Mouse (Mus musculus) brown adipose tissue, adult 24 weeks (tissue): ENCODE measurements around the gene Rfx1. TPM values are rescaled to one million over a fixed set of nuclear protein-coding genes. Genes with fewer than 3 reads are reported as not detected.

Source experiments
- H3K27ac ChIP-seq: fragments of 200-500 bp; replicated peaks from 2 replicates; pipeline ENCODE4 v1.5.1; 2012; ENCODE audit warnings: low read depth, mild to moderate bottlenecking, low read length
- H3K4me1 ChIP-seq: fragments of 200-500 bp; 2 replicates; pipeline ENCODE4 v1.6.1; 2012; ENCODE audit warnings: low read length, mixed read lengths; ENCODE audit not compliant: control insufficient read depth, insufficient read depth, insufficient read length
- H3K4me3 ChIP-seq: fragments of 200-500 bp; 2 replicates; pipeline ENCODE4 v1.5.1; 2012; ENCODE audit warnings: low read depth, mild to moderate bottlenecking, low read length, moderate library complexity; ENCODE audit not compliant: insufficient read depth
- polyA plus RNA-seq: library from polyadenylated mRNA; stranded (reverse); fragments of >200 nt; gene quantifications from 2 replicates; pipeline ENCODE4 v1.2.4, GENCODE M21; 2012; ENCODE audit not compliant: missing spikeins, insufficient read depth, insufficient read length

Rfx1 gene
- polyA plus RNA-seq = 2.7 and 3.1 TPM in 2 replicates

DNA sequence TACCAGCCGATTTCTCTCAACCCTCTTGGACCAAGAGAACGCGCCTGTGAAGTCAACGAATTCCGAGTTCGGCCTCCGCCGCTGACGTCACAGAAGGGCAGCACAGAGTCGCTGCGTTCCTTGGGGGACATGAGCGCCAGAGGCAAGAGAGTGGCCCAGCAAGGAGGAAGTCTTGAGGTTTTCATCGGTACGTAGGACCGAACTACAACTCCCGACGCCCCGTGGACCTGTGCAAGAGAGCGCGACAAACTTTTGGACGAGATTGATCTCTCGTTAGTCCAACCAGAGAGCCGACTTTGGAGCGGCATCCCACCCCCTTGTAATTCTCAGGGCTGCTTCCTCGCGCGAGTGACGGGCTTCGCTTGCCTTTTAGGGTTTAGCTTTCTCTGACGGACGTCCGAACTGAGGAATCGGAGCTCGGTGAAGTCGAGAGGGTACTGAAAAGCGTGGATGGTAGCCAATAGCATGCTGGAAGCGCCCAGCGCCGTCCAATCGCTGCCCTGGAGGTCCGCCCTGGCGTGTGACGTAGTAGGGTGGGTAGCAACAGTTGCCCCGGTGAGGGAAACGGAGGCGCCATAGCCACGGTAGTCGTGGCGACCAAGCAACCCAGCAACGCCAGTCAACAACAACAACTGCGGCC, at the start of gene Rfx1:
Gene Rfx1 (plus strand): TSS at position 544 of the 640 bp plus-strand sequence.
- Histone ChIP-seq H3K4me1 (peaks cover 20% of the 10 kb centered on the region), H3K4me3 (peak within 1 kb of the TSS; percentile 59), H3K27ac (peak within 1 kb of the TSS; percentile 80)

DNA sequence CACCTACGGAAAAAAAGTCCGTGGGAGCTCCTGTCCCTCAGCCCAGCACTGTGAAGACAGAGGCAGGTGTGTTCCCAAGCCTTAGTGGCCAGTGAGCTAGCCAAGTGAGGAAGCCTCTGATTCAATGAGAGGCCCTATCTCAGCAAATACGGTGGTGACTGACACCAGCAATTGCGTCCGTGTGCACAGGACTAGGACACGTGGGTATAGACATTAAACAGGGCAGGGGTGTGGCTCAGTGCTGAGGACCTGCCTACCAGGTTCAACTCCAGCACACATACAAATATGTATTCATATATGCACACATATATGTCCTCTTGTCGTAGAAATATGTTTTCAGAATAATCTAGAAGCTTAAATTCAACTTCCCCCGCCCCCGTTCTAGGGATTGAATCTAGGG, 46.9 kb upstream of the Rfx1 start:
- Histone ChIP-seq H3K4me1 (peaks cover 4% of the 10 kb centered on the region; the same call in 1 of the 2 replicates), H3K4me3 (no peak overlapping the region), H3K27ac (no peak overlapping the region)

DNA sequence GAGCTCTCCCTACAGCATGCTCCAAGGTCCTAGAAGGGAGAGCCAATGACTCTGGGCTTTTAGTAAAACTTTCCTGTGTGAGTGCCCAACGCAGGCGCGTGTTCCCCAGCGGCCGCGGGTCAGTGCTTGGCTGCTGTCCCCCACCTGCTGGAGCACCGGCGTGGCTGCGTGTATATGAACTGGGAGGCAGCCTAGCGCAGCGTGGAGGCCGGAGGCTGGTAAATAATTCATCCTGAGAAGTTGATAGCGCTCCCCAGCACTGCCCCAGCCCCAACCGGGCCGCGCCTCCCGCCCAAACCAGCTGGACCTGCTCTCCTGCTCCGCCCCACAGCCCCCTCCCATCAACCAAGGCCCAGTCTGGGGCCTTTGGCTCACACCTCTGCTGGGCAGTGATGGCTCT, 45.5 kb upstream of the Rfx1 start, which contains the start of gene Palm3:
Gene Palm3 (plus strand): TSS at position 376 of the 400 bp plus-strand sequence.
- Histone ChIP-seq H3K4me3 (no peak within 1 kb of the TSS), H3K27ac (no peak within 1 kb of the TSS), H3K4me1 (peaks cover 4% of the 10 kb centered on the region; the same call in 1 of the 2 replicates)

DNA sequence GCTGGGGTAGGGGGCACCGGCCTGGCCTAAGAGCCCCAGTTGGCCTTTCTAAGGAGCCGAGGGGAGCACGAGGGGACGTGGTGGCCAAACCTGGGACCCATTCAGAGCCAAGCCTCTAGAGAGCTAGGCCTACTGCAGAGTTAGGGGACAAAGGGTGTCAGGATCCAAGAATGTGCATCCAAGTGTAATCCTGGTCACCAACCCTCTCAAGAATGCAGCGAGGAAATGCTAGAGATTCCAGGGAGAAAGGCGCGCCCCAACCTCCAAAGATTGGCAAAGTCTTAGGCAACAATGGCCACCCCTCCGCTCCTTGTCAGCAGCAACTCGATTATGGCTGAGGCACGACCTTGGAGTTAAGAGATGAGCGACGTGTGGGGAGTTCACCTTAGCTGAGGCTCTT, 45.1 kb upstream of the Rfx1 start:
- Histone ChIP-seq H3K4me1 (peaks cover 4% of the 10 kb centered on the region; the same call in 1 of the 2 replicates), H3K4me3 (no peak overlapping the region), H3K27ac (no peak overlapping the region)

DNA sequence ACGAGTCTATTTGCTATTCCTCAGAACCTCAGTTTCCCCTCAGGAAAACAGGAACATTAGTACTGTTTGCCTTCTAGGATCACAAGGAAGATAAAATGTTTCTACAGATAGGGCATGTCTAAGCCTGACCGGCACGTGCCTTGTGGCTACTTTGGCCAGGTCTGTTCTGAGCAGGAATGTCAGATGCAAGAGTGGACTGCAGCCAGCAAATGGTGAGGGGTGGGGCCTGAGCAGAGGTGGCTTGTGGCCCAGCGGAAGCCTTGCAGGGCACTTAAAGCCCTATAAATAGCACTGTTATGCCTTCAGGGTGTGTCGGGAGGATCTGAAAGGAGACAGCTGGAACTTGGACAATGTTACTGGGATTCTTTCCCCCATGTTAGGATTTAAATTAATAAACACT, 43.5 kb upstream of the Rfx1 start:
- no peak overlapping the region for H3K27ac ChIP-seq
- H3K4me3 ChIP-seq = no peak overlapping the region
- peaks cover 4% of the 10 kb centered on the region; the same call in 1 of the 2 replicates for H3K4me1 ChIP-seq

DNA sequence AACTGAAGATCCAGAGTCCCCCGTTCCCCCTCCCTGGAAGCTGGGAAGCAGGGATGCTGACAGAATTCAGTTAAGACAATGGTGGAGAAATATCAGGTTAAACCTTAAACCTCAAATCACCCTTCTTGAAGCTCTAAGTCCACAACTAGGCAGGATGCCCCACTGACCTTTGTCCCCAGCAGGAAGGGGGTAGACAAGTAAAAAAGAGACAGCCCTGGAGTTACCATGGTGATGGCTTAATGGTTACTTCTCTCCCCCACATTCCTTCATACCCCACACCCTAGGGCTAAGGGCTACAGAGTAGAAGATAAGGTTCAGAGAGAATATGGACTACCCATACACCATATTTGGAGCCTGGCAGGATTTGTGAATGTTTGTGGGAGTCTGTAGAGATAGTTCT, 43.0 kb upstream of the Rfx1 start:
- Histone ChIP-seq H3K4me1 (peaks cover 4% of the 10 kb centered on the region; the same call in 1 of the 2 replicates), H3K4me3 (no peak overlapping the region), H3K27ac (no peak overlapping the region)

DNA sequence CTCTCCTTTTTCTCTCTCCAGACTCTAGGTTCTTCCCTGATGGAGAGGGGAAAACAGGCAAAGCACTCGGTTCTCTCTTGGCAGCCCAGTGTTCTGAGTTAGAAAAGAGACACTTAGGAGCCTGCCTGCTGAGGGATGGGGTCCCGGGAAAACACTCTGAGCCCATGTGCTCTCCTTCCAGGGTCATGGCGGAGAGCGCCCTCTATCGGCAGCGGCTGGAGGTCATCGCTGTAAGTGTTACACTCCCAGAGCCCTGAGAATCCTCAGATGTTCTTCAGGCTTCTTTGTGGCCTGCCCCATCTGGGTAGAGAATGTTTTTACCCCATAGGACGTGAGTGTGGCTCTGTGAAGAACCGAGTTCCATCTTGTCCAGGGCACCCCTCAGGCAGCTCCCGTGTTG, 42.5 kb upstream of the Rfx1 start:
- Histone ChIP-seq H3K27ac (no peak overlapping the region), H3K4me1 (peaks cover 4% of the 10 kb centered on the region; the same call in 1 of the 2 replicates), H3K4me3 (no peak overlapping the region)

DNA sequence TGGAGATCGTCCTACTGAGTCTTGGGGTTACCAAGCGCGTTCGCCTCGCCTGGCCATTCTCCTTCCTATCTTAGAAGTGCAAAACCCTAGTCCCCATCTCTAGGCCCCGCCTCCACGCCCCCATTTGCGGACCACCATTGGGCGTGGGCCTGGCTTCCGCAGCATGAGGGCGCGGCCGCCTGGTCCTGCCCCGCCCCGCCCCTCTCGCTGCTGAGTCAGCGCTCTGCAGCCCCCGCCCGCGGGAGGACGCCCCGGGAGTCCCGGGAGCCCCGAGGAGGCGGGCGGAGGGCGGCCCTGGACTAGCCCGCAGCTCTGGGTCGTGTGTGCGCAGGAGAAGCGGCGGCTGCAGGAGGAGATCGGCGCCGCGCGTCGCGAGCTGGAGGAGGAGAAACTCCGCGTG, 40.8 kb upstream of the Rfx1 start:
- Histone ChIP-seq H3K4me1 (peaks cover 4% of the 10 kb centered on the region; the same call in 1 of the 2 replicates), H3K27ac (no peak overlapping the region), H3K4me3 (no peak overlapping the region)

DNA sequence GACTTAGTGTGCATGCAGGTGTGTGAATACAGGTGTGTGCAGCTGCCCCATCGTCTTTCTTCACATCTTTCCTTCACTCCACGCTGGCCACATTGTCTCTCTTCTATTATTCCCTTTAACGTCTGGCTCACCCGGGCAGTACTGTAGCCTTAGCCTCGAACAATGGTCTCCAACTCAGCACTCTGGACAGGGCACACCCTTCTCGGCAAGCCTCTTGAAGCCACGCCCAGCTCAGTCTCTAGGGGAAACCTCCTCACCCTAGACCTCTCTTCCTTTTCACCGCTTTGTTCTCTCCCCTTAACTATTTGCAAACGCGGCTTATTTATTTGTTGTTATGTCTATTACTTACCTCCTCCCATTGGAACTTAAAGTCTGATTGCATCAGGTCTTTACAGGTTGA, 39.2 kb upstream of the Rfx1 start:
- Histone ChIP-seq H3K4me3 (no peak overlapping the region), H3K27ac (no peak overlapping the region), H3K4me1 (peaks cover 4% of the 10 kb centered on the region; the same call in 1 of the 2 replicates)

DNA sequence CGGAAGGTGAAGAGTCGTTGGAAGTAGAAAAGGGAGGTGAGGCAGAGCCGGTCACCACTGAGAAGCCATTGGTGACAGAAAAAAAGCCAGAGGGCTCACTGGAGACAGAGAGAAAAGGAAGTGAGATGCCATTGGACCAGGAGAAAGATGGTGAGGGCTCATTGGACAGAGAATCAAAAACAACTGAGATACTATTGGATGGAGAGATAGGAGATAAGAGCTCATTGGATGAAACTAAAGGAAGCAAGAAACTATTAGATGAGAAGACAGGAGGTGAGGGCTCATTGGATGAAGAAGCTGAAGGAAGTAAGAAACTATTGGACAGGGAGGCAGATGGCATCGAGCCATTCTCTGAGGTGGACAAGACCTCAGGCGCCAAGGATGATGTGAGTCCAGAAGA, 37.4 kb upstream of the Rfx1 start:
- Histone ChIP-seq H3K4me1 (no peaks in the 10 kb centered on the region), H3K4me3 (no peak overlapping the region), H3K27ac (no peak overlapping the region)

DNA sequence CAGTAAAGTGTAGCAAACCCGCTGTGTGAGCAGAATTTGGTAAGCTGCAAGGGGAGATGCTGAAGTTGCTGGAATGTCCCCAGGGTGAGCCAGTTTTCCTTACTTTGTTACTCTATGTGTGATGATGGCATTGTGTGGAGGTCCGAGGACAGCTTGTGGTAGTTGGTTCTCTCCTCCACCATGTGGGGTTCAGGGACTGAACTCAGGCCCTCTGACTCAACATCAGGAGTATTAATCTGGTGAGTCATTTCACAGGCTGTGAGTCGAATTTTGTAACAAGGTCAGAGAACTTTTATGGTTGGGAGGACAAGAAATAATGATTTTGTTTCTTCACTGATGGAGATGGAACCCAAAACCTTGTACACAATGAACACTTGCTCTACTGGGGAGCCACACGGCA, 33.9 kb upstream of the Rfx1 start:
- H3K4me3 ChIP-seq = no peak overlapping the region
- H3K27ac ChIP-seq = no peak overlapping the region
- no peaks in the 10 kb centered on the region for H3K4me1 ChIP-seq

DNA sequence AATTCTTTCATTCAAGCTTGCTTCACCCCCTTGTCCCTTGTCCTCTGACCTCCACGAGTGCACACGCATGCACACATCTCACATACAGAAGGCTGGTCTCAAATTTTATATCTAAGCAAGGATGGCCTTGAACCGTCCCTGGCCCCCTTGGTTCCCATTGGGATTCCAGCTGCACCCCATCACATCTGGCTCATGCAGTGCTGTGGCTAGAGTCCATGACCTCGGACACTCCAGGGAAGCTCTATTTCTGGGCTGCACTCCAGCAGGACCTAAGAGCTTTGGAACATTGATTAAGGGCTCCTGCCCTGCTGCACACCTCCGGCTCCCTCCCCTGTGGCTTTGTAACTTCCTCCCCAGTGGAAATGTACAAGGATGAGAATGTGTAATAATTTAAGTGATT, 28.6 kb upstream of the Rfx1 start:
- H3K27ac ChIP-seq = no peak overlapping the region
- no peak overlapping the region for H3K4me3 ChIP-seq
- H3K4me1 ChIP-seq = no peaks in the 10 kb centered on the region

DNA sequence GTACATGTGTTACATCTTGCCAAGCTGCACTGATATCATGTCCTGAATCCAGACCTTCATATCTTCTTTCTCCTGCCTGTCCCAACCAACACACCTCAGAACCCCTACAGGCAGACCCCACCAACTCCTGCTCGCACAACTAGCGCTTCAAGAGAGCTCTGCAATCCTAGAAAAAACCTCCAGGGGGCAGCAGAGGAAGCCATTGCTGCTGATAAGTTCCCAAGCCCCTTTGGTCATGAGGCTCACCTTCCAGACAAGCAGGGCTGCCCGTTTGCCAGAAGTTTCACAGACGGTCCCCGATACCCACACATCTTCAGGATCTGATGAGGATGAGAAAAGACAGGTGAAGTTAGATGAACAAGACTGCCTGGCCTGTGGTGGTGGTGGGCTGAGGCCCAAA, 27.6 kb upstream of the Rfx1 start:
- Histone ChIP-seq H3K4me3 (no peak overlapping the region), H3K27ac (no peak overlapping the region), H3K4me1 (no peaks in the 10 kb centered on the region)

DNA sequence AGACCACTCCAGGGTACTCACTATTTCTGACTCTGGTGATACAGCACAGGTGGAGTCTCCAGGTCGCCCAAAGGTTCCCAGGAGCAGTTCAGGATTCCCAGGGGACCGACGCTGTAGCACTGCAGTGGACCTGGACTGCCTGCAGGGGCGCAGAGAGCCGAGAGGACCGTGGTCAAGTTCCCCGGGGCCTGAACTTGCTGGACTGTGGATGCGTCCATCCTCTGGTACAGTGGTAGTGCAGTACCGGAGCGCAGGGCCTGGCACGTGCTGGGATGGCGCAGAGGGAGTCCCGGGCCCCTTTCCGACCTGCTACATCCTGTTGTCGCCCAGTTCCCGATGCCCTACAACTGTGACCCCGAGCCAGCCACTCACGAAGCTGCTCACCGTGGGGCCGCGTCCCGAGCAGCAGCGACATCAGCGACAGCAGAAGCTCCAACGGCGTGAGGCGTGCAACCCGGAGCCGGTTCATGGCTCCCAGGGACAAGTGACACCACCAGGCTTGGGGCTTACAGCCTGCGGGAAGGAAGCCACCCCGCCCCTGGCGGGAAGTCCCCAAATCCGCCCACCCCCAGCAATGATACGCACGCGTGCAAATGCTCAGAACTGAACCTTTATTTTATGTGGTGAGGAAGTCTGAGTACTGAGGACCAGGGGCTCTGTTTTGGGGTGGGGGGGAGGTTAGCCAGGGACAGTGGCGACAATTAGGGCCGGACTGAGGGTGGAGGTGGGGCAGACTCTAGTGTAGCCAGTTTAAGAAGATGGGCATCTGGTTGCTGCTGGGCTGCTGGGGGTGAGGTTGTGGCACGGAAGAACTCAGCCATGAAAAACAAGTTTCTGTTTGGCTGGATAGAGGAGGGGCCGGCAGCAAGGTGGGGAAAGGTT, 24.3 kb upstream of the Rfx1 start, which contains the start of gene Il27ra:
Gene Il27ra (minus strand): TSS at position 524 of the 882 bp plus-strand sequence.
- 0 out of 2 replicates have a peak within 1 kb of the TSS, but pooled peaks have one; percentile 25 for H3K27ac ChIP-seq
- peak within 1 kb of the TSS; percentile 69 for H3K4me3 ChIP-seq
- no peaks in the 10 kb centered on the region for H3K4me1 ChIP-seq

DNA sequence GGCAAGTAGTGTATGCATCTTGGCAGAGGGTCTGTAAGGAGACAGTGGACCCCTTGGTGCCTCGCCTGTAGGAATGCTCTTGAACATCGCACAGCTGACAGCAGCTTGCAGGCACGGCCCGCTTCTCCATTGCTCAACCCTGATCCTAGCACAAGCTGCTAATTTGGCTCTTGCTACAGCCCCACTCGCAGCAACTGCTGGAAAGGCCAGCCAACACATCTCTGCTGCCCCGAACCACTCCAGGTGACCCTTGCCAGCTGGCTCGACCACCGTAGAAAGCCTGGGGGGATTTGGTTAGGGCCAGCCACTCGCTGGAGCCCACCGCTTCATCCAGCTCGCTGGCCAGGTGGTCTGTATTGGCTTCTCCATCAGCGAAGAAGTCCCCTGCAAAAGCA, 23.7 kb upstream of the Rfx1 start:
- Histone ChIP-seq H3K4me1 (no peaks in the 10 kb centered on the region), H3K27ac (no peak overlapping the region), H3K4me3 (peak overlapping the region; percentile 69)
